Mouse (Mus musculus) MEL-GATA-1-ER (cell line): Measurements from ENCODE around the gene Gsk3a.
"Not testable (repeated sequence)": the region's sequence is repeated elsewhere in the genome, so short reads cannot be mapped to it uniquely, and the experiment has no call there.

ENCODE experiments used
- DNase-seq: peaks from one replicate; pipeline ENCODE4 v3.0.0-alpha.2; 2012; ENCODE audit warnings: low read depth; ENCODE audit errors: extremely low read depth

Gsk3a gene

GRCm38 (mm10) chr7:25273259-25274241 is 35.9 kb upstream of the Gsk3a start:
- DNase-seq: no peak

GRCm38 (mm10) chr7:25272445-25273258 is 35.0 kb upstream of the Gsk3a start:
- no peak for DNase-seq

GRCm38 (mm10) chr7:25271651-25272444 is 34.2 kb upstream of the Gsk3a start:
- DNase-seq: no peak

GRCm38 (mm10) chr7:25270652-25271633 is 33.3 kb upstream of the Gsk3a start:
- DNase-seq: no peak

- no peak for DNase-seq
These were observed 32.1 kb upstream of the Gsk3a start for GRCm38 (mm10) chr7:25269545-25270271.

GRCm38 (mm10) chr7:25269029-25269428 is 31.4 kb upstream of the Gsk3a start:
- no peak for DNase-seq

GRCm38 (mm10) chr7:25268588-25268987 is 30.9 kb upstream of the Gsk3a start:
- no peak for DNase-seq

GRCm38 (mm10) chr7:25267751-25268463 is 30.3 kb upstream of the Gsk3a start:
- DNase-seq: peak; percentile 100

GRCm38 (mm10) chr7:25267301-25267750 is 29.7 kb upstream of the Gsk3a start, which contains the start of gene Cic:
Gene Cic, plus strand, starts transcription at chr7:25267704.
- DNase-seq: peak; percentile 99

GRCm38 (mm10) chr7:25266180-25266962 is 28.7 kb upstream of the Gsk3a start:
- DNase-seq: no peak

- DNase-seq: not testable (repeated sequence)
These were observed 28.1 kb upstream of the Gsk3a start for GRCm38 (mm10) chr7:25265743-25266142.

- no peak for DNase-seq
These were observed 26.6 kb upstream of the Gsk3a start for GRCm38 (mm10) chr7:25263968-25264870.

- DNase-seq: no peak
These were observed 24.2 kb upstream of the Gsk3a start for GRCm38 (mm10) chr7:25261896-25262295.

GRCm38 (mm10) chr7:25251822-25252221 is 14.2 kb upstream of the Gsk3a start:
- no peak for DNase-seq

- DNase-seq: no peak
These were observed 13.6 kb upstream of the Gsk3a start for GRCm38 (mm10) chr7:25251071-25251791.
